Mouse (Mus musculus): ENCODE data around the gene Hoxc4.

DNA sequence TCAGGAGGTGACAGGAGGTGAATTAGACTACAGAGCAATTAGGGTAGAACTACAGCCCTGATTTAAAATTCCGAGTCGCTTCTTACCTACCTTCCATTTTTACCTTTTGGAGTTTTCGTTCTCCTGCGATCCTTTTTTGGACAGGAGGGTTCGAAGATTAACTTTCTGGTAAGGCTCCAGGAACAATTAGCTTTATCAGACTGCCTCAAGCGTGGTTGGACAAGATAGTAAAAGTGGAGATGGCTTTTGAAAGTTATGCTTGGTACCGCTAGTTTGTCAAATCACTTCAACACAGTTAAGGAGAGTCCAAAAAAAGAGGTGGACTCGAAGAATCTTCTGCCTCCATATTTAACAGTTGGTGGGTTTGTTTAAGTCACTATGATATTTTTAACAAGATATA lies 2.8 kb downstream of the Hoxc4 start:
- TF ChIP-seq CTCF (IDR thresholded peaks at IDR 0.05; ENCODE audit: low read depth, low read length): no peak
- TF ChIP-seq POLR2A (IDR thresholded peaks at IDR 0.05; ENCODE audit: insufficient read depth, low read length): no peak
